Mouse (Mus musculus) hindbrain, embryonic 11.5 days (tissue): ENCODE results near the gene Sez6l. TPM values are rescaled to one million over a fixed set of nuclear protein-coding genes. Genes with fewer than 3 reads are reported as not detected.
A peak's percentile ranks its signal among the peaks of the same experiment; 100 is the strongest.

Experiments
- ATAC-seq: fragments of 200-750 bp; cut with Nextera tagmentation; 2 replicates; pipeline ENCODE4 v1.8.0; 2017; ENCODE audit warnings: mild to moderate bottlenecking, moderate TSS enrichment, moderate library complexity; ENCODE audit not compliant: low FRiP score
- DNase-seq: peaks from one replicate; pipeline ENCODE4 v3.0.0-alpha.2; 2015; ENCODE audit warnings: low spot score
- H3K27ac ChIP-seq: fragments of 300-500 bp; sonication (generic); 2 replicates; pipeline ENCODE4 v1.5.1; 2014; ENCODE audit warnings: mild to moderate bottlenecking, low read depth, low read length
- H3K27me3 ChIP-seq: fragments of 300-500 bp; sonication (generic); 2 replicates; pipeline ENCODE4 v1.6.1; 2014; ENCODE audit warnings: mild to moderate bottlenecking, low read length, moderate library complexity, mixed read lengths; ENCODE audit not compliant: control insufficient read depth, insufficient read depth
- H3K36me3 ChIP-seq: fragments of 300-500 bp; sonication (generic); 2 replicates; pipeline ENCODE4 v1.6.1; 2014; ENCODE audit warnings: mild to moderate bottlenecking, low read length, moderate library complexity, mixed read lengths; ENCODE audit not compliant: control insufficient read depth, insufficient read depth
- H3K4me1 ChIP-seq: fragments of 300-500 bp; sonication (generic); replicated peaks from 2 replicates; pipeline ENCODE4 v1.6.1; 2014; ENCODE audit warnings: low read length, mixed read lengths; ENCODE audit not compliant: control insufficient read depth, insufficient read depth
- H3K4me2 ChIP-seq: fragments of 300-500 bp; sonication (generic); replicated peaks from 2 replicates; pipeline ENCODE4 v1.6.1; 2014; ENCODE audit warnings: mild to moderate bottlenecking, low read depth, low read length
- H3K4me3 ChIP-seq: fragments of 300-500 bp; sonication (generic); 2 replicates; pipeline ENCODE4 v1.5.1; 2014; ENCODE audit warnings: low read depth, low read length
- H3K9ac ChIP-seq: fragments of 300-500 bp; sonication (generic); 2 replicates; pipeline ENCODE4 v1.6.1; 2014; ENCODE audit warnings: low read depth, low read length
- H3K9me3 ChIP-seq: fragments of 300-500 bp; sonication (generic); 2 replicates; pipeline ENCODE4 v1.6.1; 2016; ENCODE audit warnings: low read length; ENCODE audit not compliant: control insufficient read depth
- WGBS: fragments of 180-500 bp; shearing (Covaris S2); extraction: QIAGEN DNeasy Blood & Tissue Kit; methylation state at CpG from one replicate; pipeline ENCODE4 v1.1.7; 2014; 5-methylcytosine and 5-hydroxymethylcytosine counted together
- polyA plus RNA-seq: library from polyadenylated mRNA; unstranded; fragments of >200 nt; fragmentation: Nextera tagmentation; extraction: Ambion mirVana; gene quantifications from 2 replicates; pipeline ENCODE4 v1.2.1, GENCODE M21; 2014

The Sez6l gene
- polyA plus RNA-seq, 1 experiment from 2014 or later, result 5.1 TPM

- Histone ChIP-seq H3K27me3 (no peaks in the 10 kb centered on the region), H3K27ac (no peak overlapping the region), H3K9me3 (no peaks in the 10 kb centered on the region), H3K4me2 (no peak overlapping the region), H3K4me1 (peaks cover 2% of the 10 kb centered on the region; the same call in 1 of the 2 replicates), H3K4me3 (no peak overlapping the region), H3K36me3 (no peaks in the 10 kb centered on the region), H3K9ac (0 out of 2 replicates have a peak overlapping the region, but pooled peaks have one; percentile 3)
- DNase-seq, result no peak
- WGBS, result 83% methylated on average over 7 of the region's 7 CpGs
- ATAC-seq, result no peak
Measured at GRCm38 (mm10) chr5:112595701-112596632, 19.0 kb upstream of the Sez6l start.

- Histone ChIP-seq H3K4me3 (no peak overlapping the region), H3K9me3 (no peaks in the 10 kb centered on the region), H3K9ac (no peak overlapping the region), H3K4me2 (no peak overlapping the region), H3K27ac (no peak overlapping the region), H3K4me1 (peaks cover 2% of the 10 kb centered on the region; the same call in 1 of the 2 replicates), H3K27me3 (no peaks in the 10 kb centered on the region), H3K36me3 (no peaks in the 10 kb centered on the region)
- WGBS, result 66% methylated on average over 1 of the region's 1 CpGs
- ATAC-seq (no peak), DNase-seq (no peak)
Measured at GRCm38 (mm10) chr5:112591706-112592105, 14.7 kb upstream of the Sez6l start.

DNA sequence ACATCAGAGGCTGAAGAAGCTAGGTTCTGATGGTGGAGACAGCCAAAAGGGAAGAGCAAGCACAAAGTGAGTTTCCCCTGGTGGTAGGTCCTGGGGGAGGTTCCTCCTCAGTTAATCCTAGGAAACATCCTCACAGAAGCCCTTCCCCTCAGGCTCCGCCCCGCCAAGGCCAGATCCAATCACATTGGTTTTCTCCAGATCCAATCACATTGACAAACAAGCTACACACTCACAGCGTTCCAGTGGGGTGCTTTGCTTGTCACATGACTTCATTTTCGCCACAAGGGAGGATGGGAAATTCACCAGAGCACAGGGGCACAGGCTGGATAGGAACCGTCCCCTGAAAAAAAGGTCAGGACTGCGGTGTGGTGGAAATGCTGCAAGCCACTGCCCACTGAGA, 9.1 kb upstream of the Sez6l start:
- H3K9me3 ChIP-seq, result no peaks in the 10 kb centered on the region
- no peak overlapping the region for H3K27ac ChIP-seq
- peaks cover 6% of the 10 kb centered on the region; the same call in 1 of the 2 replicates for H3K4me1 ChIP-seq
- H3K4me2 ChIP-seq, result no peak overlapping the region
- WGBS, result 43% methylated on average over 6 of the region's 6 CpGs
- no peaks in the 10 kb centered on the region for H3K36me3 ChIP-seq
- DNase-seq (no peak), ATAC-seq (no peak)
- no peaks in the 10 kb centered on the region; the same call in 1 of the 2 replicates for H3K27me3 ChIP-seq
- no peak overlapping the region for H3K9ac ChIP-seq
- no peak overlapping the region for H3K4me3 ChIP-seq

GRCm38 (mm10) chr5:112584155-112584769, 7.3 kb upstream of the Sez6l start:
- Histone ChIP-seq H3K4me2 (no peak overlapping the region), H3K4me1 (peaks cover 6% of the 10 kb centered on the region; the same call in 1 of the 2 replicates), H3K27ac (no peak overlapping the region), H3K9ac (no peak overlapping the region), H3K36me3 (no peaks in the 10 kb centered on the region), H3K27me3 (no peaks in the 10 kb centered on the region; the same call in 1 of the 2 replicates), H3K9me3 (no peaks in the 10 kb centered on the region), H3K4me3 (no peak overlapping the region)
- ATAC-seq (no peak), DNase-seq (no peak)
- WGBS, result 95% methylated on average over 4 of the region's 4 CpGs

GRCm38 (mm10) chr5:112583304-112583703, 6.3 kb upstream of the Sez6l start:
- ATAC-seq (no peak), DNase-seq (peak; percentile 47)
- H3K36me3 ChIP-seq, result no peaks in the 10 kb centered on the region
- H3K4me3 ChIP-seq, result no peak overlapping the region
- no peak overlapping the region for H3K9ac ChIP-seq
- no peak overlapping the region for H3K27ac ChIP-seq
- WGBS, result 21% methylated on average over 9 of the region's 9 CpGs
- H3K9me3 ChIP-seq, result no peaks in the 10 kb centered on the region
- peaks cover 5% of the 10 kb centered on the region for H3K27me3 ChIP-seq
- peaks cover 6% of the 10 kb centered on the region; the same call in 1 of the 2 replicates for H3K4me1 ChIP-seq
- no peak overlapping the region for H3K4me2 ChIP-seq

DNA sequence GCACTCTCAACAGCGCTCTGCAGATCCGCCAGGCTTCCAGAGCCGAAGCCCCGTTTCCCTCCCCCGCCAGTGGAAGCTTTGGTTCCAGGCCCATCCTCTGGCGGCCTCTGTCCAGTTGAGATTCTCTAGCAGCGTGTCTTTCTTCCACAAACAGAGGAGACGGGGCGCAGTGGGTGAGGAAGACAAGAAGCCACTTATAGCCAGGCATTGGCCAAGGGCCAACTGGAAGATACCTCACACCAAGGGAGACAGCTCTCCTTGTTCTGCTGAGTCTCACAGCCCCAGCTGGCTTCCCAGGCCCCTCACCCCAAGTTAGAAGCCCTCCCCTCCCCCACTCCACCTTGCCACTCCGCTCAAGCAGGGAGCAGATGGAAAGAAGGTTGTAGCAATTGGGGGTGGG, 765 bp upstream of the Sez6l start:
- 8% methylated on average over 9 of the region's 10 CpGs for WGBS
- Histone ChIP-seq H3K4me1 (peaks cover 9% of the 10 kb centered on the region), H3K4me3 (no peak overlapping the region), H3K4me2 (peak overlapping the region; percentile 89), H3K9me3 (no peaks in the 10 kb centered on the region), H3K27ac (no peak overlapping the region), H3K36me3 (no peaks in the 10 kb centered on the region), H3K9ac (no peak overlapping the region; the same call in 1 of the 2 replicates), H3K27me3 (peaks cover 41% of the 10 kb centered on the region)
- DNase-seq (peak; percentile 51), ATAC-seq (0 out of 2 replicates have a peak, but pooled peaks have one; percentile 10)

GRCm38 (mm10) chr5:112576361-112576992, 508 bp downstream of the Sez6l start:
- Histone ChIP-seq H3K4me2 (peak overlapping the region; percentile 89), H3K36me3 (no peaks in the 10 kb centered on the region), H3K27me3 (peaks cover 41% of the 10 kb centered on the region), H3K4me1 (peaks cover 9% of the 10 kb centered on the region), H3K9me3 (no peaks in the 10 kb centered on the region), H3K4me3 (peak overlapping the region; percentile 51), H3K9ac (peak overlapping the region; percentile 60), H3K27ac (peak overlapping the region; percentile 53)
- under 1% methylated on average over 48 of the region's 48 CpGs for WGBS
- peak; percentile 57 for DNase-seq
- peak; percentile 49; the same call in 1 of the 2 replicates for ATAC-seq

GRCm38 (mm10) chr5:112575151-112575915, 1.7 kb downstream of the Sez6l start:
- peak overlapping the region; percentile 51; the same call in 1 of the 2 replicates for H3K4me3 ChIP-seq
- H3K27me3 ChIP-seq, result peaks cover 41% of the 10 kb centered on the region
- H3K36me3 ChIP-seq, result no peaks in the 10 kb centered on the region
- no peak overlapping the region for H3K9ac ChIP-seq
- no peaks in the 10 kb centered on the region for H3K9me3 ChIP-seq
- H3K27ac ChIP-seq, result no peak overlapping the region
- peaks cover 9% of the 10 kb centered on the region for H3K4me1 ChIP-seq
- H3K4me2 ChIP-seq, result peak overlapping the region; percentile 89
- peak; percentile 70 for DNase-seq
- no peak for ATAC-seq
- WGBS, result 9% methylated on average over 12 of the region's 12 CpGs
